Mouse (Mus musculus): ENCODE data around the gene Nrp1.

Nrp1 gene

DNA sequence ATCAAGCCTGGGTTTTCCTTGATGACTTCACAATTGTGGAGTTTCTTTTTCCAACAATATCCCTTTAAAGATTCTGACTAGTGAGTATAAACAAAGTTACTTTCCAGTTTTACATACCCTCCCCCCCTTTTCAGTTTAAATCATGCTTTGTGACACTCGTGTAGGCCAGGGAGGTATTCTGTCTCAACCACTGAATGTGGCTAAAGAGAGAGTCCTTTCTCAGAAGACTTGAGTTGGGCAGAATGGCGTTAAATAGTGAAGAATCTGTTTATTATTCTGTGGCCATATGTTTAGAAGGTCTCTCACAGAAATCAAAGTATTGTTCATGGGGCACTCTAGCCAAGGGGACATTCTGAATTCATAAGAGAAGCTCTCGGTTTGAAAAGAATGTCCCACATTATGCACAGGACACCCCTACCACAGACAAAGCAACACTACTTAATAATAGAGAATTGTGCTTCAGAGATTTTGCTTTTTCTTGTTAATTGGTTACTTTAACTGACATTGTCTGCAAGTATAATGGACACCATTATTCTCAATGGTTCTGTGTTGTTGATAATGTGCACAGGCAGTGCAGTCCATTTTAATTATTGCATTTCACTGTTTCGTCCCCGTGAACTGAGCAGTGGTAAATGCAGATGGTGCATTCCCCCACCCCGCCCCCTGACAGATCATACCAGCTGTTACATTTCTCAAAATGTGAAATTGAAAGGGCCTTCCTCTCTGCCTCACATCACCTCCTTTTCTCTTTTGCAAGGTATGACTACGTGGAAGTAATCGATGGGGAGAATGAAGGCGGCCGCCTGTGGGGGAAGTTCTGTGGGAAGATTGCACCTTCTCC lies 59.8 kb downstream of the Nrp1 start:
- in situ Hi-C loops (cut with MboI, MseI): no loop called here

DNA sequence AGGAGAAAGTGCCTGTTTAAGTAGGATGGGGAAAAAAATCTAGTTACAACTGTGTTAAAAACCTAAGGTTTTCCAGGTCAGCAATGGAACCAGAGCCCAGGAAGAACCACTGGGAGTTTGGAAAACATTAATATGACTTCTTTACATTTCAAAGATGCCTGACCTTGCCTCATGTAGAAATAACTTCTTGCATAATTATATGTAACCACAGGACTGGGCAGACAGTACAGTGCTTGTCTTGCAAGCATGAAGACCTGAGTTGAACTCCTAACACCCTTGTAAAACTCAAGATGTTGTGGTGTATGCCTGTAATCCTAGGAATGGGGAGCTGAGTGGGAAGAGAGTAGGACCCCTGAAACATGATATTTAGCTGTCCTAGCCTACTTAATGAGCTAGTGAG lies 61.6 kb downstream of the Nrp1 start:
- in situ Hi-C loops (cut with MboI, MseI): no loop called here

- in situ Hi-C loops (cut with MboI, MseI): no loop called here
These were observed 62.0 kb downstream of the Nrp1 start for GRCm38 (mm10) chr8:128420402-128420801.

GRCm38 (mm10) chr8:128423813-128424212 lies 65.4 kb downstream of the Nrp1 start:
- in situ Hi-C loops (cut with MboI, MseI): no loop called here

DNA sequence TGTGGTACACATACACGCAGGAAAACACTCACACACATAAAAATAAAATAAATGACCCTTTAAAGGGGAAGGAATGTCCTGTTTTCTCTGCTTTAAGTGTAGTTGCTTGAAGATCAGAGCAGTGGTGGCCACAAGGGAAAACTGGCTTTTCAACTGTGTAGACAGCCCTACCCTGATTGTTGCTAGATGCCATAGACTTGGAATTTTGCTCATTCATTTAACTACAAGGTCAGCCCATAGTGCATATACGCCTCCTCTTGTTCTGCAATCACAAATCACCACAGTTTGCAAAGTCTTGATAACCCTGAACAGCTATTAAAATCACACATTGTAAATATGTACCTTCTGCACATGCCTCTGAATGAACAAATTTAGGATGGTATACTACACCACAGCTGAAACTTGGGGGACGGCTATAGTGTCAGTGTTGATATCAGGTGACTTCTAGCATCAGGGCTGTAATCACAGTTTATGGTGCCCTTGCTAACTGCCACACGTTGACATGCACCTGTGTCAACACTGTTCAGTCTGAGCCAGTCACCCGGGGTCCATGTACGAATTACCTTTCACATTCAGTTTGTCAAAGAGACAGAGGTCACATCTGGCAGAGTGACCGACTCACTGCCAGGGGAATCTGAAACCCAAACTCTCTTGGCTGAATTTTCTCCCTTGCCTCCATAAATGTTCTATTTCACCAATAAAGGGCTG lies 66.4 kb downstream of the Nrp1 start:
- in situ Hi-C loops (cut with MboI, MseI): loop anchor here (5.0 kb wide), 1 partner anchor 53 kb away; no protein-coding TSS in a partner anchor

- in situ Hi-C loops (cut with MboI, MseI): loop anchor here (5.0 kb wide), 1 partner anchor 50 kb away; no protein-coding TSS in a partner anchor
These were observed 68.7 kb downstream of the Nrp1 start for GRCm38 (mm10) chr8:128427071-128427470.

GRCm38 (mm10) chr8:128428971-128429370 lies 70.6 kb downstream of the Nrp1 start:
- in situ Hi-C loops (cut with MboI, MseI): loop anchor here (5.0 kb wide), 1 partner anchor 48 kb away; no protein-coding TSS in a partner anchor

GRCm38 (mm10) chr8:128431082-128431481 lies 72.7 kb downstream of the Nrp1 start:
- in situ Hi-C loops (cut with MboI, MseI): no loop called here

DNA sequence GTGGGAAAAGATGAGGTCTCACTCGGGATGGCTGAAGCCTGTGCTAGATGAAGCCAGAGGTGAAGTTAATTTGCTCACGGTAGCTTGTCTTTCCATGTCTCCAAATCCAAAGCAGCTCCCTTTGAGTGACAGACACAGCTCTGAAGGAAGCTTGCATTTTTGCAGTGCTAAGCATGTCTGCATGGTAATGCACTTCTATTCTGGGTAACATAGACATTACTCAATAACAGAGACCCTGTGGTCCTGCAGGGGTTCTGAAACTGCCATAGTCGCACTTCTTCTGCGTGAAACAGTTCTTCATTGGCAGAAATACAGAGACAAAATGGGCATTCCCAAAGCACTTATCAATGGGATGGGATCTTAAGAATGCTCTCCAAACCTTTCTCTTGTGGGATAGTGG lies 77.3 kb downstream of the Nrp1 start:
- in situ Hi-C loops (cut with MboI, MseI): no loop called here

- in situ Hi-C loops (cut with MboI, MseI): no loop called here
These were observed 78.9 kb downstream of the Nrp1 start for GRCm38 (mm10) chr8:128437156-128437825.

GRCm38 (mm10) chr8:128441407-128441806 lies 83.0 kb downstream of the Nrp1 start:
- in situ Hi-C loops (cut with MboI, MseI): no loop called here

DNA sequence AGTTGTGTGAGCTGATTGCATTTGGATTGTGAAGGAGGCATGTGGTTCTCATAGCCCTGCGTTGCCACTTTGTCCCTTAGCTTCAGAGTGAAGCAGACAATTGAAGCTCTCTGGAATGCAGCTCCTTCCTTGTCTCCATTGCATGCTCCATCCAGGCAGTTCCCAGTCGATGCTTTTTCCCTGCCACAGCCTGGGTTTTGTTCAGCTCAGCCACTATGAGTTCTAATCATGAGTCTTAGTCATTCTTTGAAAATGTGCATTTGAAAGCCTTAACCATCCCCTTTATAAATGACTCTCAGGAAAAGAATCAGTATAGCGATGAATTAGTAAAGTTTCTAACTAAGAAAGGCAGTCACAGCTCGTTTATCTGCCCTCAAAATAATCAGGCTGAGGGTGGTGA lies 87.2 kb downstream of the Nrp1 start:
- in situ Hi-C loops (cut with MboI, MseI): no loop called here

DNA sequence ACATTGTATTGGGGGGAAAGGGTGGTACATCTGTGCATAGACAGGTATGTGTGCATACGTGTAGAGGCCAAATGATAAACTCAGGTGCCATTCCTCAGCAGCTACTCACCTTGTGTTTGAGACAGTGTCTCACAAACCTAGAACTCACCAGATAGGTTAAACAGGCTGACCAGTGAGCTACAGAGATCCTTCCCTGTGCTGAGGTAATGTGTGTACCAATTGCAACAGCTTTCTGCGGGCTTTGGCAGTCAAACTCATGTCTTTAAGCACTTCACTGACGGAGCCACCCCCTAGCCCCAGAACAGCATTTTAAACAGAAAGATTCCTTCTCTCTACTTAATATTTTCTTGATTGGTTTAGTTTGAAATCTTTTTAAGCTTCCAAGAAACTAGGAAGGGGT lies 88.2 kb downstream of the Nrp1 start:
- in situ Hi-C loops (cut with MboI, MseI): no loop called here

DNA sequence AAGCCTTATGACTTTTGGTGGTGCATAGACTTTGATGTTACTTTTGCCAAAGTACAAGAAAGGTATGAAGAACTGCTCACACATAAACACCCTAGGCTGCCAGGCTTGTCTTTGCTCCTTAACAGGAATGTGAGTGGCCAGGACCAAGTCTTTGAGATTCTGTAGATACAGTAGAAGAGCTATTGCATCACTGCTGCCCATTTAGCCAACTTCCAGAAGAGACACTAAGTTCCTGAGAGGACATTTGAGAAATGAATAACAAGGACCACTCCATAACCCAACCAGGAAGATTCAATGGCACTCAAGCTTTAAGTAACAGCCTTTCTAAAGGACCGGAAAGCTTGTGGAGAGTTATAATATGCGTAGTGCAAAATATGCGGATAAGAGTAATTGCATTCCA lies 88.9 kb downstream of the Nrp1 start:
- in situ Hi-C loops (cut with MboI, MseI): no loop called here

- in situ Hi-C loops (cut with MboI, MseI): loop anchor here (10.0 kb wide), 1 partner anchor 1026 kb away; no protein-coding TSS in a partner anchor
These were observed 92.1 kb downstream of the Nrp1 start for GRCm38 (mm10) chr8:128450390-128451032.

DNA sequence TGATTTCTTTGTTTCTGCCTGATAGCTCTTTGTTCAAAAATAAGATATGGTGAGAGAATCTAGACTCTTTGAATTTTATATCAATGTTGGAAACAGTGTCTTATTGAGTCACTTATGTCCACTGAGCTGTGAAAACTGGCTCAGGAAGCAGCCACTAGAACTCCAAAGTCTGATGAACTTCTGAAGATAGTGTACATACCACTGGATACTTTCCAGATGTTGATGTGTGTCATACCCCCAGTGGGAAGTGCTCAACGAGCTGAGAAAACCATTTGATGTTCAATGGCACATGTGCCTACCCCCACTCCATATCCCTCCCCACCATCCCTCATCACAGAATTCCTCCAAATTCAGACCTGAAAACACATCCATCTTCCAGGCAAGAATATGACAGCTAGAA lies 92.7 kb downstream of the Nrp1 start:
- in situ Hi-C loops (cut with MboI, MseI): loop anchor here (10.0 kb wide), 1 partner anchor 1026 kb away; no protein-coding TSS in a partner anchor

GRCm38 (mm10) chr8:128453471-128453870 lies 95.1 kb downstream of the Nrp1 start:
- in situ Hi-C loops (cut with MboI, MseI): loop anchor here (10.0 kb wide), 1 partner anchor 1029 kb away; no protein-coding TSS in a partner anchor

DNA sequence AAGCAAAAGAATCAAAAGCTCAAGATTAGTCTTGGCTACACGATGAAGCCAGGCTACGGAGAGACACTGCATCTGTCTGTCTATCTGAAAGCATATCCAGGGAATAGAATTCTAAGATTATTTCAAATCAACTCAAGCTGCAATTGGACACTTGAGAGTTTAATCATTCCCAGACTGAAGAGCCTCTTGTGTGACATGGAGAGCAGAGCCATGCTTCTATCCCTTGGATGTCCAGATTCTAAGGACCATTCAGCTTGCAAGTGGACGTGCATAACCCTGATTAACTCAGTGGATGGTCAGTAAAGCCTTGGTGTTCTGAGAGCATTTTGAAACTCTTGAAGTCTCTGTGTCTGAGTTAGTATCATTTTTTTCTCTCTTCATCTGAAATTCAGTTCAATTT lies 95.6 kb downstream of the Nrp1 start:
- in situ Hi-C loops (cut with MboI, MseI): loop anchor here (10.0 kb wide), 1 partner anchor 1029 kb away; no protein-coding TSS in a partner anchor

DNA sequence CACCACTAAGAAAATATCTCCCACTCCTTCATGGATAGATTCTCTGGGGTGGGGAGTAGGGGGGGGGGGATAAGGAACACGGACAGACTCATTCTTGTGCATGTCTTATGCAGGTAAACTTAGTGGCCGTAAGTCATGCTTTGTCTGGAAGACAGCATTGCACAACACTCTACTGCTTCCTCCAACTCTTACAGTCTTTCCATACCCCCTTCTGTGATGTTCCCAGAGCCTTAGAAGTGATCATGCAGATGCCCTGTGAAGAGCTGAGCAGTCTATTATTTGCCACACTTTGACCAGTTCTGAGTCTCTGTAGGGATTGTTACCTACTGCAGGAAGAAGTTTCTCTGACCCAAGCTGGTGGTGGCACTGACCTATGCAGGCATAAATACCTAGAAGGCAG lies 98.9 kb downstream of the Nrp1 start:
- in situ Hi-C loops (cut with MboI, MseI): loop anchor here (10.0 kb wide), 1 partner anchor 1032 kb away; no protein-coding TSS in a partner anchor

DNA sequence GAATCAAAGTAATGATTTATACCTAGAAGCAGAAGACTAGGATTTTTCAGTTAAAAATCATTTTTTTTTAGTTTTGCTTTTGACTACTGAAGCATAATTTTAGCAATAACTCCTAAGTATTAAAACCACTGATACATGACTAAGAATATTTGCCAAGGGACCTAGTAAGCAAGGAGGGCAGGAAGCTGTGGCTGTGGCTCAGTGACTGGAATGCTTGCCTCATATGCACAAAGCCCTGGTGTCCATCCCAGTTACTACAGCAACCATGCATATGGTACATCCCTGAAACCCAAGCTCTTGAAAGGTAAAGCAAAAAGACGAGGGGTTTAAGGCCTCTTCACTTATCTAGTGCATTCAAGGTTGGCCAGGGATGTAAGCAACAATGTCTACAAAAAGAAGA lies 101.3 kb downstream of the Nrp1 start:
- in situ Hi-C loops (cut with MboI, MseI): loop anchor here (10.0 kb wide), 1 partner anchor 1035 kb away; no protein-coding TSS in a partner anchor

DNA sequence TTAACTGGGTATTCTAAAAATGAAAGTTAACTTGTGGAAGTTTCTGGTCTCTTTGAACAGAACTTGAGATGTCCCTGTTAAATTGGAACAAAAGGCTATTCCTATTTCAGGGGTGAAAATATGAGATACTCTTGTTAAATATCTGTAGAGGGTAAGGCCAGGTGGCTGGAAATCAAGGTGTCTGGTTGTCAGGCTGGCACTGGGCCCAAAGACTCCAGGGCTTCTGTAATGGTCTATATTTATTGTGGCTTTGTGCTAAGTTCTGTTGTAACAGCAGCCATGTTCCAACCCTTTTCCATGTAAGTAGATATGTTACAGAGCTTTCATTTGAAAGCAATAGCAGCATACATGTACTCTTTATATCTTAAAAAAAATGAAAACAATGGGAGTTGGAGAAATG lies 103.3 kb downstream of the Nrp1 start:
- in situ Hi-C loops (cut with MboI, MseI): no loop called here

Data from regulatory T cell (primary cell).